Mouse (Mus musculus): ENCODE data around the gene Clcf1.

DNA sequence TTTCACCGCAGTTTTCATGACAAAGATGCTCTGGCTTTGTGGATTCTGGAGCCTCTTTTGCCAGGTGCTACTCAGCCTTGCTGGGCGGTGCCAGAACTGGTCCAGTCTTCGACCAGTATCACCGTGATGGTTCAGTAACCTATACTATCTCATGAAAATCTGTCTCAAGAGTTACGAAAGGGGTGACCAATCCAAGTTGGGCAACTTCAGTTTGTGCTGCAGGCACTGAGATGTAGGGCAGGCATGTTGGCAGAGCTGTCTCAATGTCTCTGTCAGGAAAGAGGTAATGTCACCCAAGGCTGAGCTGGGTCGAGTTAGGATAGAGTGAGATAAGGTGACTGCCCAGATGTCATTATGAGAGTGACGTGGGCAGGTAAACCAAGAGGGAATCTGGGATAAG, 33.6 kb upstream of the Clcf1 start:
- TF ChIP-seq GATA1 (IDR thresholded peaks at IDR 0.05; ENCODE audit: borderline replicate concordance, low read length): no peak
- TF ChIP-seq FLI1 (IDR thresholded peaks at IDR 0.05; ENCODE audit: low read length): no peak

Measured in megakaryocyte, embryonic 14.5 days (primary cell).